Comparison of ENCODE assay signal across 30 mouse cellular contexts in the genomic region with DNA sequence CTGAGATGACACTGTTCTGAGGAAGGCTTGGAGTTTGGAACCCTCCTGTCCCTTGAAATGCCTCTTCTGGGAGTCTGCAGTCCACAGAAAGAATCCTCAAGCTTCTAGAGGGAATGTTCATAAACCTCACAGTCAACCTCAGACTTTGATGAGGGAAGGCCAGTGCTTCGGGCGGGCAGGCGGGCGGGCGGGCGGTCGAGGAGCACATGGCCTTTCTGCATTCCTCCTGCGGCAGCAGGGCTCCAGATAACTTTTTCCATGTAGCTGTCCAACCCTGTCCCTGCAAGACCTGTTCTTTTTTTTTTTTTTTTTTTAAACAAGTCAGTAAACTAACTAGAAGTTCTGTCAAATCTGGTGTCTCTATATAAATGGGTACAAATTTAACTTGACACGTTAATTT. TPM values are rescaled to one million over a fixed set of nuclear protein-coding genes. Genes with fewer than 3 reads are reported as not detected.
DNase-seq lines count a peak whose midpoint lies in the region; ATAC-seq and TF ChIP-seq lines count a peak whose summit lies in the region.
"Had no signal": no experiment of that assay in that cellular context is flagged by ENCODE, and none has a peak within 500 bp of the region (broad histone marks: within the 10 kb centered on the region; RNA-seq: fewer than 3 reads in every experiment).

No protein-coding gene starts in this region.

- no peak for ATAC-seq in heart, embryonic 11.5 days (replicated peaks; ENCODE audit: insufficient number of reproducible peaks, low FRiP score, low TSS enrichment)
- ATAC-seq in heart, embryonic 16.5 days (replicated peaks; ENCODE audit: extremely low read depth, insufficient read depth, low FRiP score), result no peak
- no peak for ATAC-seq in midbrain, embryonic 16.5 days
- ATAC-seq: activated CD4-positive, CD25-positive, alpha-beta regulatory T cell, adult 4 months; forebrain, embryonic 13.5 days; forebrain, embryonic 16.5 days; hindbrain, embryonic 16.5 days; intestine, embryonic 16.5 days had no signal

- no peak overlapping the region for H3K4me3 ChIP-seq in heart, embryonic 11.5 days (ENCODE audit: low read depth, low read length)
- peak overlapping the region; percentile 61 for H3K4me3 ChIP-seq in brown adipose tissue, adult 24 weeks (ENCODE audit: insufficient read depth, low read depth, low read length)
- no peak overlapping the region for H3K4me3 ChIP-seq in heart, embryonic 16.5 days (ENCODE audit: low read length)
- no peak overlapping the region for H3K4me3 ChIP-seq in midbrain, embryonic 16.5 days (ENCODE audit: low read depth, low read length)
- H3K4me3 ChIP-seq in layer of hippocampus, adult 2 months, result no peak overlapping the region
- H3K4me3 ChIP-seq: embryonic facial prominence, embryonic 10.5 days; embryonic facial prominence, embryonic 13.5 days; erythroblast, embryonic 14.5 days; forebrain, embryonic 13.5 days; hindbrain, embryonic 10.5 days; hindbrain, embryonic 13.5 days had no signal

- whole genome bisulfite sequencing in heart, embryonic 11.5 days (ENCODE audit: insufficient replicate concordance), result 52% methylated on average over 9 of the region's 9 CpGs
- WGBS in heart, embryonic 16.5 days, result 42% methylated on average over 9 of the region's 9 CpGs
- 91% methylated on average over 9 of the region's 9 CpGs for WGBS in midbrain, embryonic 16.5 days

- 0 out of 2 replicates have a peak overlapping the region, but pooled peaks have one; percentile 22 for H3K27ac ChIP-seq in heart, embryonic 11.5 days (ENCODE audit: low read depth, low read length)
- peak overlapping the region; percentile 82 for H3K27ac ChIP-seq in brown adipose tissue, adult 24 weeks (replicated peaks; ENCODE audit: low read depth, low read length)
- peak overlapping the region; percentile 72; the same call in 1 of the 2 replicates for H3K27ac ChIP-seq in heart, embryonic 16.5 days (ENCODE audit: low read length)
- no peak overlapping the region for H3K27ac ChIP-seq in midbrain, embryonic 16.5 days (ENCODE audit: low read length)
- no peak overlapping the region for H3K27ac ChIP-seq in layer of hippocampus, adult 2 months
- H3K27ac ChIP-seq: embryonic facial prominence, embryonic 10.5 days; embryonic facial prominence, embryonic 13.5 days; forebrain, embryonic 13.5 days; hindbrain, embryonic 10.5 days; hindbrain, embryonic 13.5 days had no signal

- no peaks in the 10 kb centered on the region for H3K36me3 ChIP-seq in heart, embryonic 11.5 days (ENCODE audit: control insufficient read depth, insufficient read depth, low read length)
- no peaks in the 10 kb centered on the region for H3K36me3 ChIP-seq in heart, embryonic 16.5 days (ENCODE audit: control insufficient read depth, insufficient read depth)
- H3K36me3 ChIP-seq in midbrain, embryonic 16.5 days (ENCODE audit: control insufficient read depth, insufficient read depth, low read length), result no peaks in the 10 kb centered on the region
- H3K36me3 ChIP-seq: embryonic facial prominence, embryonic 10.5 days; embryonic facial prominence, embryonic 13.5 days; hindbrain, embryonic 10.5 days; hindbrain, embryonic 13.5 days had no signal

- intact Hi-C loops in heart, postnatal 14 days (cut with DNase I), result no loop called here
- intact Hi-C loops in heart, postnatal 36 days (cut with DNase I), result loop anchor here (1.0 kb wide), 1 partner anchor 28 kb away; no protein-coding TSS in a partner anchor

- H3K27me3 ChIP-seq in heart, embryonic 11.5 days (ENCODE audit: control insufficient read depth, insufficient read depth, low read length), result no peaks in the 10 kb centered on the region
- H3K27me3 ChIP-seq in heart, embryonic 16.5 days (ENCODE audit: control insufficient read depth, insufficient read depth, low read length), result no peaks in the 10 kb centered on the region
- no peaks in the 10 kb centered on the region for H3K27me3 ChIP-seq in midbrain, embryonic 16.5 days (ENCODE audit: control insufficient read depth, insufficient read depth, low read depth, low read length)
- H3K27me3 ChIP-seq: embryonic facial prominence, embryonic 13.5 days; forebrain, embryonic 13.5 days had no signal

- no peak for TF ChIP-seq CTCF in layer of hippocampus, adult 2 months (conservative IDR thresholded peaks at IDR 0.05)

- peak; percentile 95 for DNase-seq in heart, adult 11 months
- no peak for DNase-seq in heart, postnatal 14 days
- no peak for DNase-seq in heart, postnatal 36 days
- no peak for DNase-seq in layer of hippocampus, adult 2 months (ENCODE audit: low spot score in 2 of 2)
- DNase-seq: adrenal gland, adult 8-10 months; adrenal gland, postnatal 25 days; cerebellum, adult 2 months; cerebellum, postnatal 10 days; cerebellum, postnatal 36 days; embryo, embryonic 11 days; gastrocnemius, postnatal 10 days; gastrocnemius, postnatal 36 days; kidney, adult 18-20 months; kidney, adult 9 months had no signal

- no peaks in the 10 kb centered on the region for H3K9me3 ChIP-seq in heart, embryonic 11.5 days (replicated peaks; ENCODE audit: control insufficient read depth, low read length)
- no peaks in the 10 kb centered on the region for H3K9me3 ChIP-seq in heart, embryonic 16.5 days (replicated peaks; ENCODE audit: control insufficient read depth, low read length)
- no peaks in the 10 kb centered on the region for H3K9me3 ChIP-seq in midbrain, embryonic 16.5 days (replicated peaks; ENCODE audit: control insufficient read depth, low read length, poor library complexity, severe bottlenecking)
- H3K9me3 ChIP-seq: embryonic facial prominence, embryonic 10.5 days; embryonic facial prominence, embryonic 13.5 days; forebrain, embryonic 13.5 days; hindbrain, embryonic 10.5 days; hindbrain, embryonic 13.5 days had no signal

- H3K4me2 ChIP-seq in heart, embryonic 11.5 days, result no peak overlapping the region
- H3K4me2 ChIP-seq in heart, embryonic 16.5 days (ENCODE audit: low read depth, low read length), result no peak overlapping the region
- no peak overlapping the region for H3K4me2 ChIP-seq in midbrain, embryonic 16.5 days (ENCODE audit: low read length)
- H3K4me2 ChIP-seq: embryonic facial prominence, embryonic 13.5 days; forebrain, embryonic 13.5 days; hindbrain, embryonic 13.5 days had no signal

- H3K9ac ChIP-seq in heart, embryonic 11.5 days (ENCODE audit: low read depth, low read length), result no peak overlapping the region
- no peak overlapping the region for H3K9ac ChIP-seq in heart, embryonic 16.5 days (ENCODE audit: low read length)
- H3K9ac ChIP-seq in midbrain, embryonic 16.5 days (ENCODE audit: low read depth, low read length), result no peak overlapping the region
- H3K9ac ChIP-seq: embryonic facial prominence, embryonic 13.5 days; forebrain, embryonic 13.5 days; hindbrain, embryonic 13.5 days had no signal

- peaks cover 11% of the 10 kb centered on the region for H3K4me1 ChIP-seq in heart, embryonic 11.5 days (ENCODE audit: control insufficient read depth, insufficient read depth, low read length)
- peaks cover 4% of the 10 kb centered on the region for H3K4me1 ChIP-seq in brown adipose tissue, adult 24 weeks (ENCODE audit: control insufficient read depth, insufficient read depth, insufficient read length, low read length)
- H3K4me1 ChIP-seq in heart, embryonic 16.5 days (ENCODE audit: control insufficient read depth, insufficient read depth, low read length), result peaks cover 48% of the 10 kb centered on the region
- H3K4me1 ChIP-seq in midbrain, embryonic 16.5 days (ENCODE audit: control insufficient read depth, insufficient read depth, low read length), result no peaks in the 10 kb centered on the region; the same call in 1 of the 2 replicates

RNA-seq across cellular contexts. Expression of gene Adrb1, which starts 24.6 kb away (rescaled TPM):
- total RNA-seq in heart, postnatal 14 days (2021), result 10 to 100 TPM; 23.2 to 24.2 TPM
- 1.5 and 1.8 TPM in 2 replicates for polyA plus RNA-seq in heart, embryonic 11.5 days (2014; fragmentation: Nextera tagmentation; extraction: Ambion mirVana)
- total RNA-seq in heart, postnatal 36 days (2021), result 10 to 100 TPM; 22.5 to 27.4 TPM
- polyA plus RNA-seq in brown adipose tissue, adult 24 weeks (2012; ENCODE audit: insufficient read depth, insufficient read length, missing spikeins), result 21.8 and 23.9 TPM in 2 replicates
- polyA plus RNA-seq in heart, embryonic 16.5 days (2015; fragmentation: Nextera tagmentation; extraction: Ambion mirVana), result 2.7 and 4.2 TPM in 2 replicates
- 1.0 and 1.3 TPM in 2 replicates for polyA plus RNA-seq in midbrain, embryonic 16.5 days (2015; fragmentation: Nextera tagmentation; extraction: Ambion mirVana)
- 10 to 100 TPM; 17.7 to 21.4 TPM for total RNA-seq in layer of hippocampus, adult 2 months (2021)
- total RNA-seq: gastrocnemius, adult 18-20 months; granulocyte monocyte progenitor cell, adult 5-6 weeks had no signal
- polyA plus RNA-seq: activated CD4-positive, CD25-positive, alpha-beta regulatory T cell, adult 4 months had no signal

Comparison
In these comparisons a context has a peak if more than half of its experiments do, and no peak if none do; other contexts are left out.
1. H3K27ac ChIP-seq: peak in heart, embryonic 11.5 days (single experiment), brown adipose tissue, adult 24 weeks (single experiment) and heart, embryonic 16.5 days (single experiment); none in midbrain, embryonic 16.5 days (single experiment) and layer of hippocampus, adult 2 months (single experiment).